Mouse (Mus musculus): ENCODE data around the gene Gars.

The Gars gene

GRCm38 (mm10) chr6:55098603-55099002 lies 60.8 kb downstream of the Gars start:
- no peak for DNase-seq

- no peak for DNase-seq
These were observed 70.6 kb downstream of the Gars start for GRCm38 (mm10) chr6:55108358-55108757.

GRCm38 (mm10) chr6:55117325-55118109 lies 79.7 kb downstream of the Gars start:
- DNase-seq, result no peak

- DNase-seq, result no peak
These were observed 85.2 kb downstream of the Gars start for GRCm38 (mm10) chr6:55123056-55123455.

- no peak for DNase-seq
These were observed 88.8 kb downstream of the Gars start for GRCm38 (mm10) chr6:55126576-55126975.

- no peak for DNase-seq
These were observed 90.6 kb downstream of the Gars start for GRCm38 (mm10) chr6:55128391-55128790.
